Mouse (Mus musculus): ENCODE results near the gene Trpc4. TPM values are rescaled to one million over a fixed set of nuclear protein-coding genes. Genes with fewer than 3 reads are reported as not detected.

The Trpc4 gene
- total RNA-seq, 2 experiments from 2014 or later: 58.1 to 70.9 TPM

GRCm38 (mm10) chr3:54249311-54249710 lies 93.5 kb downstream of the Trpc4 start:
- no peak for DNase-seq (ENCODE audit: low spot score in 2 of 2)

DNA sequence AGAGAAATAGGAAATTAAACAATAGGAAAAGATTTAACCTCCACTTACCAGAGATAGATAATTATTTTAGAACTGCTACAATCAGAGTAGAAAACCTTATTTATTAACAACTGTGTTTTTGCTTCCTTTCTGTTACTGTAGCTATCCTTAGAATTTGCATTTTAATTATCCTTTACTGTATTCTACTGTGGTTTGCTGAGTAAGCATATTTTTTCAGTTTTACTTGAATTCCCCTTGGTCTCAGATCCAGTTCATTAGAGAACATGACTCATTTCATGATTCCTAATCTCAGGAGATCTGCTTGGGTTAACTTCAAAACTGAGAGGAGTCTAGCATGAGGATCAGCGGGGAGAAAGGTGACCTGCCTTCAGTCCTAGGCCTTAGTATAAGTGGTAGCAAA lies 111.1 kb downstream of the Trpc4 start:
- DNase-seq (ENCODE audit: low spot score in 2 of 2): no peak

GRCm38 (mm10) chr3:54269180-54269579 lies 113.3 kb downstream of the Trpc4 start:
- no peak for DNase-seq (ENCODE audit: low spot score in 2 of 2)

GRCm38 (mm10) chr3:54274651-54275050 lies 118.8 kb downstream of the Trpc4 start:
- peak in 1 of 2 experiments; percentile 50 for DNase-seq (ENCODE audit: low spot score in 2 of 2)

GRCm38 (mm10) chr3:54289731-54290130 lies 133.9 kb downstream of the Trpc4 start:
- no peak for DNase-seq (ENCODE audit: low spot score in 2 of 2)

DNA sequence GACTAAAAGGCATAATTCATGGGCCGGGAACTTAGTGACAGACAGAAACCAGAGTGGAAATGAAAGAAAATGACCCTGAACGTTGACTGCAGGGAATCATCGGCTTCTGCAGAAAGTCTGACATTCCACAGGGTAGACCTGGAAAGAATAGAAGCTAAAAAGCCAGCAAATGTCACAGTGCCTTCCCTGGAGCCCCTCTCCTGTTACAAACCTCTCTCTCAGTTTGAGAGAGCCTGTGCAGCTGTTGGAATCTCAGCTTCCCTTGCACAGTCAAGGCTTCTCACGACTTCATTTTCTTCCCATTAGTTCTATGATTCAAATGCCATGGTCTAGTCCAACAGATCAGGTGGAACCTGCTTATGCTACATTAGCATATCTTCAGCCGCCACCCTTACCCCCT lies 154.8 kb downstream of the Trpc4 start:
- DNase-seq (ENCODE audit: low spot score in 2 of 2): no peak

DNA sequence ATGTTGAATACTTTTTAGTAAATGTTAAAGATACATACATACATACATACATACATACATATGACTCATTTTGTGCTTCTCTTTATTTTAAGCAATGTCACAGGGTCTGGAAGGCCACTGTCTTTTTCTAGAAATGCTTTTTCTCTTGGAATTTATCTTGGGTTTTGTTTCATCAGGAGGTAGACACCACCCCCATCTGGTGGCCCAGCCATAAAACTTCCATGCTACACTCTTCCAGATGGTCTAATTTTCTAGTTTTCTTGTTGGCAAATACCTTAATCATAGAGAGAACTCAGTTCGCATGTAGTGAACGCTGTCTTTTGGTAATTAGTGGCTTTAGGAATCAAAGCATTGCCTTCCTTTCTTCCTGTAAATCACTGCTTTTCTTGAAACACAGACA lies 158.2 kb downstream of the Trpc4 start:
- DNase-seq (ENCODE audit: low spot score in 2 of 2): peak in 1 of 2 experiments; percentile 28

- DNase-seq (ENCODE audit: low spot score in 2 of 2): peak; percentile 63 to 65
Observed at GRCm38 (mm10) chr3:54352891-54353652, 197.2 kb downstream of the Trpc4 start.

GRCm38 (mm10) chr3:54357561-54357960 lies 201.7 kb downstream of the Trpc4 start:
- peak; percentile 24 to 38 for DNase-seq (ENCODE audit: low spot score in 2 of 2)

- no peak for DNase-seq (ENCODE audit: low spot score in 2 of 2)
Observed at GRCm38 (mm10) chr3:54358463-54359189, 202.8 kb downstream of the Trpc4 start.

DNA sequence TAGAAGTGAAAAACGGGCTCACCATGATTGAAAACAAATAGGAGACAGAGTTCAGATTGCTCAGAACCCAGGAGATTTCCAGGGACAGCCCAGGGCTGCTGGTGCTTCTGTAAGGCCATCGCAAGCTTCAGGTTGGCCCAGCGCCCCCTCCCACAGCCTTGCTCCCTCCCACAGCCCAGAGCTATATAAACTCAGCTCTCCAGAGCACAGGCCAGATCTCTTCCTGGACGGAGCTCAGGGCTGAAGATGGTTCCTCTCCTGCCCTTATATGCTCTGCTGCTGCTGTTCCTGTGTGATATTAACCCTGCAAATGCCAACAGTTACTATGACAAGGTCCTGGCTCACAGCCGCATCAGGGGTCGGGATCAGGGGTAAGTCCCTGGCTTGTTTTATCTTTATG lies 205.1 kb downstream of the Trpc4 start, which contains the start of gene Postn:
Postn (plus strand) TSS at position 213 of the 400 bp plus-strand sequence.
- DNase-seq (ENCODE audit: low spot score in 2 of 2): no peak

DNA sequence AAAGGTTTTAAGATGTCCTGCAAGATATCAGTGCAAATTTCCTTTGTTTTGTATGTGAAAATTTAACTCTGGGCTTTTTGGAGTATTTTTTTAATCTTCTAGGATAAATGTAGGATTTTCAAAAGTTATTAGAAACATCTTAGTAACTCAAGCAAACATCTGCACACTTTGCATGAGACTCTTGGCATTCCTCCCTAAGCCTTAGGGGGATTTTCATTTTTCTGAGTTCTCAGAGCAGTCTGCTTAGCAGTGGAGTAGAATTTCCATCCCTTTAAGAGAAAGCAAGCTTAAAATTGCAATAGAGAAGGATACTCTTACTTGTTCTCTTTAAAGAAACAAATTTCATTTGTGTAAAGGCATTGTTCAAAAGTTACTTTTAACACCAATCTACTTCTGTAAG lies 205.8 kb downstream of the Trpc4 start:
- DNase-seq (ENCODE audit: low spot score in 2 of 2): no peak

Other genes with a start within 250 kb of the Trpc4 start
- gene Postn, start 205.1 kb downstream of the Trpc4 start, total RNA-seq (2021): 1 to 10 TPM; 2.5 to 4.0 TPM